Mouse (Mus musculus): ENCODE data around the gene Tcaf3. TPM values are rescaled to one million over a fixed set of nuclear protein-coding genes. Genes with fewer than 3 reads are reported as not detected.
A peak's percentile ranks its signal among the peaks of the same experiment; 100 is the strongest.

Gene Tcaf3
- total RNA-seq (2021), result not detected
- long read RNA-seq, experiment 1, result 0 reads
- long read RNA-seq, experiment 2, result 0 reads

- no peak for DNase-seq (ENCODE audit: low spot score in 2 of 2)
Measured at GRCm38 (mm10) chr6:42597592-42597991, at the start of gene Tcaf3. Tcaf3 (minus strand) TSS chr6:42597692.

GRCm38 (mm10) chr6:42644912-42645549, 47.5 kb upstream of the Tcaf3 start, which contains the start of gene Tcaf2:
Tcaf2 (minus strand) TSS chr6:42645254.
- peak; percentile 46 to 69 for DNase-seq (ENCODE audit: low spot score in 2 of 2)

GRCm38 (mm10) chr6:42634393-42634792, 36.9 kb upstream of the Tcaf3 start:
- no peak for DNase-seq (ENCODE audit: low spot score in 2 of 2)

DNA sequence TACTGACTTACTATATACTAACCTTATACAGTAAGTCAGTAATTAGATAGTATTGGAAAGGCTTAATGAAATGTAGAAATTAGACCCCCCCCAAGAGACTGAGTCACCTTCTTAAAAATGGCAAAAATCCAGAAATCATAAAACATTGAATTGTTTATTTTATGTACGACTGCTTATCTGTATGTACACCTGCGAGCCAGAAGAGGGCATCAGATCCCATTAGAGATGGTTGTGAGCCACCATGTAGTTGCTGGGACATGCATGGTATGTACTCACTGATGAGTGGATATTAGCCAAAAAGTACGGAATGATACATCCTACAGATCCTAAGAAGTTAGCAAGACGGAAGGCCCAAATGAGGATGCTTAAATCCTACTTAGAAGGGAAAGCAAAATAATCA, 33.9 kb upstream of the Tcaf3 start:
- DNase-seq (ENCODE audit: low spot score in 2 of 2), result no peak

- no peak for DNase-seq (ENCODE audit: low spot score in 2 of 2)
Measured at GRCm38 (mm10) chr6:42616904-42617303, 19.4 kb upstream of the Tcaf3 start.

DNA sequence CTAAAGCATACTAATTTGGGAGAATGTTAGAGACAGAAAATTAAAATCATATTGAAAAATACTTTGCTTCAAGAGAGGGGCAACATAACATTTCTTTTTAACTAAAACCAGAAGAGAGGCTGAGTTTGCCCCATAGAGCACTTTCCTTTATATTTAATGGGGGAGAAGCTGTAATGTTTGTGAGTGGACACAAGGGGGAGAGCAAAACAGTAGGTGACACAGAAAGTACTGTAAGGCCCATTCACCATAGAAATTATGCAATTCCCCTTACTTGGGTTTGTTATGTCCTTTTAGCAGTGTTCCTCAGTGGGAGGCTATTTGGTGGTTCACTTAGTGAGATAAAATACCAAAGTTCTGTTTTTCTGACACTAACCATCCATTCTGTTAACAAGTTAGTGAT, 14.7 kb upstream of the Tcaf3 start:
- DNase-seq (ENCODE audit: low spot score in 2 of 2), result no peak

GRCm38 (mm10) chr6:42610954-42611522, 13.5 kb upstream of the Tcaf3 start:
- no peak for DNase-seq (ENCODE audit: low spot score in 2 of 2)

GRCm38 (mm10) chr6:42593138-42593882, 4.2 kb downstream of the Tcaf3 start:
- no peak for DNase-seq (ENCODE audit: low spot score in 2 of 2)

- DNase-seq (ENCODE audit: low spot score in 2 of 2), result no peak
Measured at GRCm38 (mm10) chr6:42586569-42586968, 10.9 kb downstream of the Tcaf3 start.

- peak; percentile 69 to 77 for DNase-seq (ENCODE audit: low spot score in 2 of 2)
Measured at GRCm38 (mm10) chr6:42583488-42583872, 14.0 kb downstream of the Tcaf3 start.

- DNase-seq (ENCODE audit: low spot score in 2 of 2), result no peak
Measured at GRCm38 (mm10) chr6:42582741-42583487, 14.6 kb downstream of the Tcaf3 start.

GRCm38 (mm10) chr6:42578678-42579077, 18.8 kb downstream of the Tcaf3 start:
- no peak for DNase-seq (ENCODE audit: low spot score in 2 of 2)

DNA sequence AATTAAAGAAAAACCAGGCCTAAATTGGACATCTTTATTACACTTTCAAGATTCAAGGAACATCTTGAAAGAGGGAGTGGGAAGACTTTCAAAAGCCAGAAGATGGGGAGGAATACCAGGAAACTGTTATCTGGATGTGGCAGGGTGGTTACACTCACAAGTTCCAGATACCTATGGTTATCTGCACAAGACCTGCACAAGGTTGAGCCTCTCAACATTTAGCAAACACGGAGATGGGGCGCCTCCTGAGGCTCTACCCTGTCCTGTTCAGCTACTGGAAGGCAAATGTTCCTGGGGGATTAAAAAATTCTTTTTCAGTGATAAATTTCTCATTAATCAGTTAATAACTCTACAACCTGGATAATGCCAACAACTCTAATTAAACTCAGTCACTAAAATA, 20.1 kb downstream of the Tcaf3 start:
- DNase-seq (ENCODE audit: low spot score in 2 of 2), result no peak

DNA sequence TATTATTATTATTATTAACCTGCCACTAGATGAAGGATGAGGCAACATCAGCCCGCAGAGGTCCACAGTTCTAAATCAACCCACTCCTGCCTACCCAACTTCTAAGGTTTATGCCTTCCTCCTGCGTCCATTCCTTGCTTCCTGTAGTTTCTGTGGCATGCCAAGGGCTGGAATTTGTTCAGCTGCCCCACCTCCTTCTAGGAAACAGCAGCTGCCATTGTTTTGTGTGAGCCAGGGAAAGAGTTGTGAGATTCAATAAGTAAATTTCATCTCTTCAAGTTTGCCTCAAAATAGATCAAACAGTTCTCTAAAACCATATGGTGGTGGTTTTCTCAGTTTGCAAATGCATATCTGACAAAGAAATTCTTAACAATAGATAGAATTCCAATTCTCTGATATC, 29.3 kb downstream of the Tcaf3 start:
- peak in 1 of 2 experiments; percentile 28 for DNase-seq (ENCODE audit: low spot score in 2 of 2)

DNA sequence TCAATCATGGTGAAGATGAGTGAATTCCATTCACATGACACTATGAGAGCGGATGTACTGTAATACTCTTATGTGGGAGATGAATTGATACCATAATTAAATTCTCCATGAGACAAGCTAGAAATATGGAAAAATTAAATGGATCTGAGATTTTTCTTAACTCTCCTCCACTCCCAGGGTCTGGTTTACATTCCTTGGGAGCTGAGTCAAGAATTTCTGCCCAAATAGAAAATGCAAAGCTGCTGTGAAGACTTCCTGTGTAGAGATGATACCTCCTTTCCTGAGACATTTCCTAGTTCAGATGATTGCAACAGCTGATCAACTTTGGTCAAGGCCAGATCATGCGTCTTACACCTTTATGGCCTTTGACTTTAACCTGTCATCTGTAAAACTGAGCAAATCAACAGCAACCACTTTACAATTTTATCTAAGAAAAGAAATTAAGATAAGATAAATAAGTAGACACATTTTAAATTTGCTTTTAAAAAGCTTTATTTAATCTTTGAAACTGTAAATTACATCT, 31.4 kb downstream of the Tcaf3 start:
- DNase-seq (ENCODE audit: low spot score in 2 of 2), result no peak

- DNase-seq (ENCODE audit: low spot score in 2 of 2), result no peak
Measured at GRCm38 (mm10) chr6:42562280-42562679, 35.2 kb downstream of the Tcaf3 start.

GRCm38 (mm10) chr6:42560885-42561284, 36.6 kb downstream of the Tcaf3 start:
- no peak for DNase-seq (ENCODE audit: low spot score in 2 of 2)

- DNase-seq (ENCODE audit: low spot score in 2 of 2), result no peak
Measured at GRCm38 (mm10) chr6:42558641-42559040, 38.9 kb downstream of the Tcaf3 start.

GRCm38 (mm10) chr6:42547461-42547860, 50.0 kb downstream of the Tcaf3 start, which contains the start of gene Olfr455:
Olfr455 (minus strand) TSS chr6:42547587.
- no peak for DNase-seq (ENCODE audit: low spot score in 2 of 2)

- no peak for DNase-seq (ENCODE audit: low spot score in 2 of 2)
Measured at GRCm38 (mm10) chr6:42546180-42546579, 51.3 kb downstream of the Tcaf3 start.

DNA sequence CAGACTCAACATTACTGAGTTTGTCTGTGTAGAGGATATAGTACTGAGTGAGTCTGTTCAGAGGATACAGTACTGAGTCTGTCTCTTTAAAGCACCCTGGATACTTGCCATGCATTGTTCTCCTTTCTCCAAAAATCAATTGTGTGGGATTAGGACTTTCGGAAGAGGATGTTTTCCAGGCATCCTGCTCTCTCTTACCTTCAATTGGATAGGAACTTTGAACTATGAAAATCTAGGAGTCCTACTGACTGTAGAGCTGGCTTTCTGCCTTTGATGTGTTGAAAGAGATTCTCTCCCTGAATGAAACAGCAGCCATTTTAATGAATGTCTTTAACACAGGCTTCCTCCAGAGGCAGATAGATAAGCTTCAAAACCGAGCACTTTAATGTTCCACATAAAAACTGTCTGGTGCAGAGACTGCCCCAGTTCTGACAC, 52.0 kb downstream of the Tcaf3 start:
- DNase-seq (ENCODE audit: low spot score in 2 of 2), result no peak
